Mouse (Mus musculus) myocyte (in vitro differentiated cells): Measurements from ENCODE around the gene Cd8b1. TPM values are rescaled to one million over a fixed set of nuclear protein-coding genes. Genes with fewer than 3 reads are reported as not detected.

ENCODE experiments used
- H3K27me3 ChIP-seq: one replicate; pipeline ENCODE4 v1.6.1; 2011; ENCODE audit not compliant: control insufficient read depth, insufficient read depth, insufficient read length
- H3K36me3 ChIP-seq: one replicate; pipeline ENCODE4 v1.6.1; 2011; ENCODE audit not compliant: control insufficient read depth, insufficient read depth
- H3K4me2 ChIP-seq: one replicate; pipeline ENCODE4 v1.6.1; 2011; ENCODE audit warnings: low read depth, control low read depth
- H3K4me3 ChIP-seq: one replicate; pipeline ENCODE4 v1.5.1; 2011; ENCODE audit warnings: mild to moderate bottlenecking, control low read depth, moderate library complexity
- H3K79me2 ChIP-seq: one replicate; pipeline ENCODE4 v1.6.1; 2011; ENCODE audit not compliant: control insufficient read depth, insufficient read depth
- H3ac ChIP-seq: one replicate; pipeline ENCODE4 v1.6.1; 2011; ENCODE audit not compliant: control insufficient read depth, insufficient read length
- CEBPB ChIP-seq: IDR thresholded peaks from 2 replicates; pipeline ENCODE4 v1.6.1; 2011; ENCODE audit warnings: mild to moderate bottlenecking, moderate library complexity; ENCODE audit not compliant: poor library complexity, insufficient read depth, severe bottlenecking
- E2F4 ChIP-seq: IDR thresholded peaks from one replicate; pipeline ENCODE4 v1.6.1; 2011; ENCODE audit warnings: mild to moderate bottlenecking, control low read depth, moderate library complexity; ENCODE audit not compliant: insufficient read depth
- MAX ChIP-seq: IDR thresholded peaks from one replicate; pipeline ENCODE4 v1.6.1; 2011; ENCODE audit warnings: low read depth, mild to moderate bottlenecking, control low read depth
- MYOD1 ChIP-seq, 3 experiments: IDR thresholded peaks; one replicate each; pipeline ENCODE4 v1.6.1; 2011; ENCODE audit warnings: control low read depth in 2 of 3, low read depth in 2 of 3, mild to moderate bottlenecking in 2 of 3, moderate library complexity in 1 of 3; ENCODE audit not compliant: insufficient read length in 2 of 3, control insufficient read depth in 1 of 3
- MYOG ChIP-seq, 3 experiments: IDR thresholded peaks; one replicate each; pipeline ENCODE4 v1.6.1; 2011; ENCODE audit warnings: control low read depth in 2 of 3, low read depth in 2 of 3, mild to moderate bottlenecking in 2 of 3; ENCODE audit not compliant: insufficient read length in 2 of 3, control insufficient read depth in 1 of 3, insufficient read depth in 1 of 3
- POLR2A ChIP-seq: IDR thresholded peaks from one replicate; pipeline ENCODE4 v1.6.1; 2011; ENCODE audit warnings: low read depth, mild to moderate bottlenecking, control low read depth, moderate library complexity; ENCODE audit not compliant: insufficient read length
- POLR2AphosphoS2 ChIP-seq: IDR thresholded peaks from one replicate; pipeline ENCODE4 v1.6.1; 2011; ENCODE audit warnings: low read depth, control low read depth; ENCODE audit not compliant: insufficient read length
- REST ChIP-seq: IDR thresholded peaks from one replicate; pipeline ENCODE4 v1.6.1; 2011; ENCODE audit warnings: mild to moderate bottlenecking, control low read depth, moderate library complexity; ENCODE audit not compliant: insufficient read depth, insufficient read length
- SRF ChIP-seq: IDR thresholded peaks from one replicate; pipeline ENCODE4 v1.6.1; 2011; ENCODE audit warnings: low read depth; ENCODE audit not compliant: control insufficient read depth, insufficient read length
- TCF12 ChIP-seq: IDR thresholded peaks from one replicate; pipeline ENCODE4 v1.6.1; 2011; ENCODE audit warnings: mild to moderate bottlenecking, control low read depth; ENCODE audit not compliant: poor library complexity, insufficient read depth, severe bottlenecking
- TCF3 ChIP-seq: IDR thresholded peaks from one replicate; pipeline ENCODE4 v1.6.1; 2011; ENCODE audit warnings: low read depth, control low read depth; ENCODE audit not compliant: insufficient read length
- USF1 ChIP-seq: IDR thresholded peaks from one replicate; pipeline ENCODE4 v1.6.1; 2011; ENCODE audit warnings: low read depth, mild to moderate bottlenecking, control low read depth, moderate library complexity
- polyA plus RNA-seq: library from polyadenylated mRNA; unstranded; fragments of >200 nt; fragmentation: generic; extraction: Trizol; gene quantifications from one replicate; pipeline ENCODE4 v1.2.1, GENCODE M21; 2012; ENCODE audit warnings: missing spikeins

The Cd8b1 gene
- polyA plus RNA-seq, 1 experiment: not detected

DNA sequence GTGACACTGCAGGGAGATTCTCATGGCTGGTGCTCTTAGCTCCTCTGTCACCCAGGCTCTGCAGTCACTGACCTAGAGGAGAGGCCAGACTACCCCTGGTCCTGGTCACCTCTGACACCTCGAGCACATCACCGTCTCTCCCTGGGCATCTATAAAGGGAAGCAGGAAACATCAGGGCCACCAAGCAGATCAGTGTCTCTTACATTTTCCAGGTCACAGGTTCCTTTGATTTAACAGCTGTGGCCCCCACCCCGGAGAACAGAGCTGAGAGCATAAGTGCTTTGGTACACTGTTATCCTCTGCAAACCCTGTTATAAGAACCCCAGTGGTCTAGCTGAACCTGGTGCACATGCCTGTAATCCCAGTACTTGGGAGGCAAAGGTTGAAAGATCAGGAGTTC, 10.4 kb downstream of the Cd8b1 start:
- peaks cover 35% of the 10 kb centered on the region for H3K27me3 ChIP-seq
- no peaks in the 10 kb centered on the region for H3K36me3 ChIP-seq
- H3ac ChIP-seq: no peak overlapping the region
- H3K79me2 ChIP-seq: no peaks in the 10 kb centered on the region
- H3K4me3 ChIP-seq: no peak overlapping the region
- TF ChIP-seq MYOD1 (IDR thresholded peaks at IDR 0.05; ENCODE audit: control insufficient read depth in 1 of 3, insufficient read length in 2 of 3, low read depth in 2 of 3): no peak
- no peak for TF ChIP-seq SRF
- TF ChIP-seq MAX: no peak
- TF ChIP-seq CEBPB: no peak
- TF ChIP-seq E2F4: no peak
- TF ChIP-seq TCF3: no peak
- TF ChIP-seq POLR2AphosphoS2: no peak
- no peak for TF ChIP-seq POLR2A
- no peak for TF ChIP-seq MYOG (IDR thresholded peaks at IDR 0.05; ENCODE audit: control insufficient read depth in 1 of 3, insufficient read depth in 1 of 3, insufficient read length in 2 of 3, low read depth in 2 of 3)
- TF ChIP-seq TCF12: no peak
- no peak for TF ChIP-seq USF1
- no peak for TF ChIP-seq REST
- H3K4me2 ChIP-seq: no peak overlapping the region

DNA sequence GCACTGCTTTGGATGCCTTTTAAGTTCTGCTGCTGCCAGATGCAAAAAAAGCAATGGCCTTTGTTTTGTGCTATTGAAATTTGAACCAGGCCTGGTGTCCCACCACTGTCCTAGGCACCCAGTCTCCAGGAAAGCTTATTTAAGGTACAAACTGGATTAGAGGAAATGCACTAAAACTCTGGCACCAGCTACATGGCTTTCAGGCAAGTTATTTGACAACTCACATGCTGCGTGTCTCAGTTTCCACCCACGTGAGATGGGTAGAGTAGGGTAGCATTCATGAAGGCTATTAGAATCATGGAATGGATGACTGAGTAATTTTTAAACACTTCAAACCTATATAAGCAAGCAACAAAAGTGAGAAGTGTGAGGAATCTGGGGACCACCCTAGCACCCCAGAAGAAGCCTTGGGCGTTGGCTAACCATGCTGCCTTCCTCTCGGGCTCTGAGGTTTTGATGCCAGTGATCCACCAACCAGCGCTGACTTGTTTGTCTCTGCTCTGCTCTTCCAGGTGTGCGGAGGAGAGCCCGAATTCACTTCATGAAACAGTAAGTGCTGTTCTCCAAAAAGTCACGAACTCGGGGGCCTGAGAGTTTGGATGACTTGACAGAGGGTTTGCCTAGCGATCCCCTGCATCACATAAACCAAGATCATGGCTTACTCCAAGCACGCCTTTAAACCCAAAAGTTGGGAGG, 11.1 kb downstream of the Cd8b1 start:
- H3ac ChIP-seq: no peak overlapping the region
- TF ChIP-seq MAX: no peak
- no peak for TF ChIP-seq MYOG (IDR thresholded peaks at IDR 0.05; ENCODE audit: control insufficient read depth in 1 of 3, insufficient read depth in 1 of 3, insufficient read length in 2 of 3, low read depth in 2 of 3)
- TF ChIP-seq MYOD1 (IDR thresholded peaks at IDR 0.05; ENCODE audit: control insufficient read depth in 1 of 3, insufficient read length in 2 of 3, low read depth in 2 of 3): no peak
- no peak for TF ChIP-seq POLR2A
- TF ChIP-seq E2F4: no peak
- no peak for TF ChIP-seq TCF12
- TF ChIP-seq USF1: no peak
- no peak for TF ChIP-seq REST
- TF ChIP-seq POLR2AphosphoS2: no peak
- no peak for TF ChIP-seq TCF3
- TF ChIP-seq SRF: no peak
- no peak for TF ChIP-seq CEBPB
- H3K79me2 ChIP-seq: no peaks in the 10 kb centered on the region
- H3K4me3 ChIP-seq: no peak overlapping the region
- peaks cover 31% of the 10 kb centered on the region for H3K27me3 ChIP-seq
- no peaks in the 10 kb centered on the region for H3K36me3 ChIP-seq
- H3K4me2 ChIP-seq: no peak overlapping the region

DNA sequence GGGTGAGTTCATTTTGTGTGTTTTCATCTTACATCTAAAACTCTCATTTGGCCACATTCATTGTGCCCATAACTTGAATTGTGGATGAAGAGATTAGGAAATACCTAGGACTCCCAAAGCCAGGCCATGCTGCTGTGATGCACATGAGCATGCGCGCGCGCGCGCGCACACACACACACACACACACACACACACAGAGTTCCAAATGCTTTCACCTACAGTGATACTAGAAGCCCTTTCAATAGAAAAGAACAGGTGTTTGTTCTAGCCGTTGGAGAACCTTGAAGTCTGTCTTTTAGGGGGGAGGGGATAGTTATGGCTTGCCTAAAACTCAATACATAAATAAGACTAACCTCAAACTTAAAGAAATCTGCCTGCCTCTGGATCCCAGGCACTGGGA, 15.1 kb downstream of the Cd8b1 start:
- TF ChIP-seq REST: no peak
- no peak for TF ChIP-seq POLR2AphosphoS2
- no peak for TF ChIP-seq SRF
- no peak for TF ChIP-seq TCF3
- no peak for TF ChIP-seq MYOG (IDR thresholded peaks at IDR 0.05; ENCODE audit: control insufficient read depth in 1 of 3, insufficient read depth in 1 of 3, insufficient read length in 2 of 3, low read depth in 2 of 3)
- TF ChIP-seq E2F4: no peak
- no peak for TF ChIP-seq USF1
- no peak for TF ChIP-seq MYOD1 (IDR thresholded peaks at IDR 0.05; ENCODE audit: control insufficient read depth in 1 of 3, insufficient read length in 2 of 3, low read depth in 2 of 3)
- no peaks in the 10 kb centered on the region for H3K36me3 ChIP-seq
- no peak overlapping the region for H3K4me2 ChIP-seq
- no peak overlapping the region for H3ac ChIP-seq
- H3K79me2 ChIP-seq: no peaks in the 10 kb centered on the region
- no peak overlapping the region for H3K4me3 ChIP-seq
- peaks cover 31% of the 10 kb centered on the region for H3K27me3 ChIP-seq

DNA sequence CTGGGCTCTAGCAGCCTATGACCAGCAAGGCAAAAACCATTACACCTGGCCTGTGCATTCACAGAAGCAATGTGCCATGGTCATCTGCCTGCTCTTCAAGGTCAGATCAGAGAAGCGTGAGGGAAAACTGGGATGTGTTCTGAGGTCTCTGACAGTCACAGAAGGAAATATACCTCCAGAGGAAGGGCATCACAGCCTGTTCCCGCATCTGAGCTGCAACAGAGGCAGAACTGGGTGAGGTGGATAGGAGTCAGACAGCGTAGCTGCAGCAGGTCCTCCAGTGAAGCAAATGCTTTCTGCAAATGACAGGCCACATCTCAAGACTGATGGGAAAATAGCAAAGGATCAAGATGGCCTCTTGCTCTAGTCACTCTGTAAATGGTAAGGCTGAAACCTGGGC, 16.4 kb downstream of the Cd8b1 start:
- Histone ChIP-seq H3K4me3 (no peak overlapping the region), H3ac (no peak overlapping the region), H3K4me2 (no peak overlapping the region), H3K27me3 (peaks cover 27% of the 10 kb centered on the region), H3K79me2 (no peaks in the 10 kb centered on the region), H3K36me3 (no peaks in the 10 kb centered on the region)
- TF ChIP-seq USF1: no peak
- TF ChIP-seq E2F4: no peak
- no peak for TF ChIP-seq MAX
- TF ChIP-seq CEBPB: no peak
- TF ChIP-seq REST: no peak
- TF ChIP-seq TCF3: no peak
- TF ChIP-seq POLR2AphosphoS2: no peak
- no peak for TF ChIP-seq TCF12
- no peak for TF ChIP-seq MYOG (IDR thresholded peaks at IDR 0.05; ENCODE audit: control insufficient read depth in 1 of 3, insufficient read depth in 1 of 3, insufficient read length in 2 of 3, low read depth in 2 of 3)
- no peak for TF ChIP-seq POLR2A

DNA sequence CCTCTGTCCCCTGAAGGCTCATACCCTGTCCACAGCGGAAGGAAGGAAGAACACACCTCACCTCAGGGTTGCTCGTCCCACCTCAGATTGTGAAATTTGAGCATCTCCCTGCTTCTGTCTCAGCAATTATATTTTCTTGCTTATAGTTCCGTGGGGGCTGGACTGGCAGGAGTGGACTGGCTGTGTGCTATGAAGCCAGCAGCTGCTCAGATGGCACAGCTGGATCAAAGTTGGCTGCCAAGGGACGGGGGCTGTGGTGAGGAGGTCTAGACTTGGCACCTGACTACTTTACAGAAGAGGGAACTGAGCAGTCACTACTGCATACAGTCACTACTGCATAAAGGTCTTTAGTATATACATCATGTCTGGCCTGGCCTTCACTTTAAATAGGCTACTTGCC, 16.8 kb downstream of the Cd8b1 start:
- H3K79me2 ChIP-seq: no peaks in the 10 kb centered on the region
- peaks cover 23% of the 10 kb centered on the region for H3K27me3 ChIP-seq
- H3K4me3 ChIP-seq: no peak overlapping the region
- no peak overlapping the region for H3ac ChIP-seq
- no peak for TF ChIP-seq MYOD1 (IDR thresholded peaks at IDR 0.05; ENCODE audit: control insufficient read depth in 1 of 3, insufficient read length in 2 of 3, low read depth in 2 of 3)
- no peak for TF ChIP-seq TCF3
- no peak overlapping the region for H3K4me2 ChIP-seq
- no peaks in the 10 kb centered on the region for H3K36me3 ChIP-seq
